Mouse (Mus musculus) limb, embryonic 15.5 days (tissue): ENCODE results near the gene Nktr. TPM values are rescaled to one million over a fixed set of nuclear protein-coding genes. Genes with fewer than 3 reads are reported as not detected.

Experiments used
- ATAC-seq: fragments of 200-750 bp; cut with Nextera tagmentation; 2 replicates; pipeline ENCODE4 v1.8.0; 2017; ENCODE audit warnings: low read depth, moderate TSS enrichment; ENCODE audit not compliant: insufficient number of reproducible peaks, low FRiP score, low TSS enrichment
- H3K27ac ChIP-seq: fragments of 300-500 bp; sonication (generic); 2 replicates; pipeline ENCODE4 v1.5.1; 2015; ENCODE audit warnings: moderate library complexity, mild to moderate bottlenecking, inconsistent platforms
- H3K27me3 ChIP-seq: fragments of 300-500 bp; sonication (generic); 2 replicates; pipeline ENCODE4 v1.6.1; 2015; ENCODE audit warnings: inconsistent platforms
- H3K36me3 ChIP-seq: fragments of 300-500 bp; sonication (generic); 2 replicates; pipeline ENCODE4 v1.6.1; 2015; ENCODE audit warnings: inconsistent platforms
- H3K4me1 ChIP-seq: fragments of 300-500 bp; sonication (generic); 2 replicates; pipeline ENCODE4 v1.6.1; 2015; ENCODE audit warnings: inconsistent platforms
- H3K4me2 ChIP-seq: fragments of 300-500 bp; sonication (generic); 2 replicates; pipeline ENCODE4 v1.6.1; 2015; ENCODE audit warnings: mild to moderate bottlenecking, inconsistent platforms
- H3K4me3 ChIP-seq: fragments of 300-500 bp; sonication (generic); 2 replicates; pipeline ENCODE4 v1.5.1; 2015; ENCODE audit warnings: mild to moderate bottlenecking, inconsistent platforms
- H3K9ac ChIP-seq: fragments of 300-500 bp; sonication (generic); 2 replicates; pipeline ENCODE4 v1.6.1; 2015; ENCODE audit warnings: inconsistent platforms
- H3K9me3 ChIP-seq: fragments of 300-500 bp; sonication (generic); 2 replicates; pipeline ENCODE4 v1.6.1; 2016; ENCODE audit warnings: inconsistent platforms
- WGBS: fragments of 180-500 bp; shearing (Covaris S2); methylation state at CpG from one replicate; pipeline ENCODE4 v1.1.7; 2015; 5-methylcytosine and 5-hydroxymethylcytosine counted together
- polyA plus RNA-seq: library from polyadenylated mRNA; unstranded; fragments of >200 nt; fragmentation: Nextera tagmentation; extraction: Ambion mirVana; gene quantifications from 2 replicates; pipeline ENCODE4 v1.2.1, GENCODE M21; 2015

The Nktr gene
- polyA plus RNA-seq = 68.1 and 76.9 TPM in 2 replicates

DNA sequence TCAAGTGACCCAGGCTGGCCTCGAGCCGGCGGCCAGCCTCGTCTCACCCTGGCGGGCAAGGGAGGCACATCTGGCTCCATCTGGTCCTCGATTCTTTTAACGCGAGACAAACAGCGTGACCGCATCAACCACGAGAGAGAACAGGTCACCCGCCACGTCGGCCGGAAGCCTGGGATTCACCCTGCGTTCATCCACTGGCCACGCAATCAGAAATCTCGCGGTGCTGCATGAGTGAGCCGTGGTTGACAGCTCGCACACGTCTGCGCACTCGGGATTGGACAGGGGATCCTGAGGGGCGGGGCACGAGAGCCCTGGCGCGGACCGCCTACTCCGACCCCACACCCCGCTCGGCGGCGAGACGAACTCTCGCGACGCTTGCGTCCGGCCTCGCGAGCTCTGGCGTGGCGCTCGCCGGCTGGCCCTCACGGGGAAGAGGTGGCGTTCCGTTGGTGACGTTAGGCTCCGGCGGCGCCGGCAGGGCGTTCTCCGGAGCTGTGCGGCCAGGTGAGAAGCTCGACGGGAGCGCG, at the start of gene Nktr:
Nktr (plus strand) TSS at position 378 of the 527 bp plus-strand sequence.
- Histone ChIP-seq H3K27ac (peak within 1 kb of the TSS; percentile 95), H3K4me1 (peaks cover 19% of the 10 kb centered on the region; the same call in 1 of the 2 replicates), H3K4me2 (peak within 1 kb of the TSS; percentile 72), H3K27me3 (no peaks in the 10 kb centered on the region), H3K9me3 (no peaks in the 10 kb centered on the region), H3K4me3 (peak within 1 kb of the TSS; percentile 89), H3K9ac (peak within 1 kb of the TSS; percentile 97), H3K36me3 (0 out of 2 replicates have a peak, but pooled peaks cover 1% of the 10 kb centered on the region)
- ATAC-seq = peak; percentile 99
- WGBS = under 1% methylated on average over 61 of the region's 61 CpGs

DNA sequence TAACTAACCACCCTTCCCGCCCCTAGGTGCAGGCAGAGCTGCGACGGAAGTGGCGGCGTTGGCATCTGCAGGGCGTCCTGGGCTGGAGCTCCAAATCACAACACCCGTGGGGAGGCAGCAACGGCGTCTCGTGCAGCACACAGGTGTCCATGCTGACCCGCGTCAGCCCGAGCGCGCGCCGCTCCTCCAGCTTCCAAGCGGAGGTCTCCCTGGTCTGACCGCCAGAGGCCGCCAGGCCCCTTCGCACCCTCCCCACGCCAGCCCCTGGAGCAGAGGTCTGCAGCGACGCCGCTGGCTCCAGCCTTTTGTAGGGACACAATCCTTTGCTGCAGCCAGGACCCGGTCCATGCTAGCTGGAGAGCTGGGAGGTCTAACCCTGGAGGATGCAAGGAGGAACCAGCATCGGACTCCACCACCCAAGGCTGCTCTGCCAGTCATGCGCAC, 49.6 kb upstream of the Nktr start:
- Histone ChIP-seq H3K4me1 (peaks cover 32% of the 10 kb centered on the region), H3K27me3 (peaks cover 44% of the 10 kb centered on the region), H3K9ac (0 out of 2 replicates have a peak overlapping the region, but pooled peaks have one; percentile 24), H3K9me3 (no peaks in the 10 kb centered on the region), H3K4me3 (peak overlapping the region; percentile 34), H3K4me2 (peak overlapping the region; percentile 79), H3K27ac (no peak overlapping the region), H3K36me3 (no peaks in the 10 kb centered on the region)
- under 1% methylated on average over 28 of the region's 28 CpGs for WGBS
- ATAC-seq = peak; percentile 11; the same call in 1 of the 2 replicates

DNA sequence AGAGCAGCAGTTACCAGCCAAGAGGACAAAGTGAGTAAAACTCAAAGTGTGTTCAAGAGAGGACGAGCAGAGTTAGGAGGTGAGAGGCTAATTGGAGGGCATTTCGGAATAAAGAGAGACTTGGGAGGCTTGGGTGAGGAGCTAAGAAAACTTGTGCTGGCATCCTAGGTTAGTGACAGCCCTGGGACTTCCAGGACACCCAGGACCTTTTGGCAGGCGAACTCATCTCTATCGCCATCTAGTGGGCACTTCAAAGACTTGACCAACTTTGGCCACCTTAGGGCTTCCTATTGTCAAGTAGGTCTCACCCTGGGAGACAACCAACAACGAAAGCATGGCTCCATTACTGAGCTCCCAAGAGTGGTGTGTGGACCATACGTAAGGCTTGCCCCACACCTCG, 47.7 kb upstream of the Nktr start:
- 28% methylated on average over 7 of the region's 7 CpGs for WGBS
- ATAC-seq = no peak

DNA sequence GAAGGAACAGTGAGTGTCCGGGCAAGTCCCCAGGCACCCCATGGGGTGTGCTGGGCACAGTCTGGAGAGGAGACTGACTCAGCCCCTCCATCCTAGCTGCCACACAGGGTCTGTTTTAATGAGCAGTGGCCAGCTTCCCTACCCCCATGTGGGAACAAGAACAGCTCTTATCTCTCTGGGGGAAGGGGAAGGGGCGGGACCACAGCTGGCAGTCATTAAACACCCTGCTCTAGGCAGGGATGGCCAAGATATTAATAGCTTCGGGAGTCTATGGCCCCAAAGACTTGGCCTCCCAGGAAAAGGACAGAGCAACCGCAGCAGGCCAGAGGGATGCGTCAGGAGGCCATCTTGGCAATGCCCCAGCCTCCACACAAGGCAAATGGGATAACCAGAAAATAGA, 46.7 kb upstream of the Nktr start:
- ATAC-seq = no peak
- 42% methylated on average over 5 of the region's 5 CpGs for WGBS
- H3K4me3 ChIP-seq = no peak overlapping the region

More for the DNA sequence above, 47.7 kb upstream of the Nktr start:
- Histone ChIP-seq H3K4me1 (peaks cover 32% of the 10 kb centered on the region), H3K9ac (no peak overlapping the region), H3K9me3 (no peaks in the 10 kb centered on the region), H3K4me2 (no peak overlapping the region), H3K27me3 (peaks cover 44% of the 10 kb centered on the region), H3K27ac (no peak overlapping the region), H3K36me3 (no peaks in the 10 kb centered on the region), H3K4me3 (no peak overlapping the region)

DNA sequence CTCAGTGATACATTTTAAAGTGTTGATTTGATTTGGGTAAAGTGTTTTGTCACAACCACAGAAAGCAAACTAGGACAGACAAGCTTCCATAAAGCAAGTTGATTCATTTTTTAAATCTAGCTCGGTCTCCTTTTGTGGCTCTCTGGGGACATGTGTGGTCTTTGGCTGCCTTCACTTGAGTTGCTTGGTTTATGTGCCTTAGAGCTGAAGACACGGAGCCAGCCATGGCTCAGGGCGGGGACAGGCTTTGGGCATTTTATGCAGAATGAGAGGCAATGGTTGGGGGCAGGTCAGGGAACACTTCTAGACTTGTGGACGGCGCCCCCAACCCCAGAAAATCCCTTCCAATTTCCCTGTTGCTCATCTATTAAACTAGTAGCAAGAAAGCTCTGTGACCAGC, 45.3 kb upstream of the Nktr start:
- 71% methylated on average over 5 of the region's 5 CpGs for WGBS
- Histone ChIP-seq H3K36me3 (no peaks in the 10 kb centered on the region), H3K4me2 (no peak overlapping the region), H3K9ac (no peak overlapping the region), H3K9me3 (no peaks in the 10 kb centered on the region), H3K4me1 (peaks cover 23% of the 10 kb centered on the region), H3K4me3 (no peak overlapping the region), H3K27me3 (peaks cover 25% of the 10 kb centered on the region), H3K27ac (no peak overlapping the region)
- ATAC-seq = no peak

More for the DNA sequence above, 46.7 kb upstream of the Nktr start:
- H3K27ac ChIP-seq = no peak overlapping the region
- peaks cover 28% of the 10 kb centered on the region for H3K4me1 ChIP-seq
- no peaks in the 10 kb centered on the region for H3K36me3 ChIP-seq
- H3K9me3 ChIP-seq = no peaks in the 10 kb centered on the region
- H3K4me2 ChIP-seq = no peak overlapping the region
- H3K27me3 ChIP-seq = peaks cover 39% of the 10 kb centered on the region
- H3K9ac ChIP-seq = no peak overlapping the region

DNA sequence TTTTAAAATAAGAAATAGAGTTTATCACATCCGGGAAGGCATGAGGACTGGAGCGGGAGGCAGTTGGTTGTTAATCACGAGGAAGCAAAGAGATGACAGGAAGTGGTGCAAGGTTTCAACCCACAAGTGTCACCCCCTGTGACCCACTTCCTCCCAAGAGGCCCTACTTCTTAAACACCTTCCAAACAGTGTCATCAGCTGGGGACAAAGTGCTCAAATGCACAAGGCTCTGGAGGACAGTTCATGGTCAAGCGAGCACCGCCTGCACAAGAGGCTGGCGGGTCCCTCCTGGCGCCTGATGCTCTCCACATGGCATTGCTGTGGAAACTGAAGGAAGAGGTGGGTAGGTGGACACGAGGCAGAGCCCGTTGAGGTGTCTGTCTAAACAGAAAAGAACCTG, 44.0 kb upstream of the Nktr start:
- no peaks in the 10 kb centered on the region for H3K9me3 ChIP-seq
- H3K4me2 ChIP-seq = no peak overlapping the region
- peaks cover 19% of the 10 kb centered on the region for H3K4me1 ChIP-seq
- no peak for ATAC-seq
- 83% methylated on average over 9 of the region's 9 CpGs for WGBS
- no peak overlapping the region for H3K27ac ChIP-seq
- H3K4me3 ChIP-seq = no peak overlapping the region
- H3K36me3 ChIP-seq = no peaks in the 10 kb centered on the region
- H3K27me3 ChIP-seq = peaks cover 12% of the 10 kb centered on the region
- no peak overlapping the region for H3K9ac ChIP-seq

DNA sequence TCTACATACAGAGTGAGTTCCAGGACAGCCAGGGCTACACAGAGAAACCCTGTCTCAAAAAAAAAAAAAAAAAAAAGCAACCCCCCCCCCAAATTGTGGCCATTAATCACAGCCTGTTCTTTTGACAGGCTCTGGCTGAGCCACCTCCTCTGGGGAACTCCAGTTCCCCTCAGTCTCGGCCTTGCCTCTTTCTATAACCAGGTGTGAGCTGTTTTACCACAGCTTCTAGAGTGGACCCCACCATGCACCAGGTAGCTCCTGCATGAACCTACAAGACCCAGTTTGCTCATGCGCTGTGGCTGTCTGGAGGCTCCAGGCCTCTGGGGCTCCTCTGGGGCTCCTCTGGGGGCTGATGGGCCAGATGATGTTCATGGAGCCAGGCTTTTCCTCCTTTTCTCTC, 43.4 kb upstream of the Nktr start:
- no peak for ATAC-seq
- Histone ChIP-seq H3K27me3 (peaks cover 6% of the 10 kb centered on the region), H3K36me3 (no peaks in the 10 kb centered on the region), H3K27ac (no peak overlapping the region), H3K9ac (no peak overlapping the region), H3K4me3 (no peak overlapping the region), H3K4me1 (peaks cover 19% of the 10 kb centered on the region), H3K9me3 (no peaks in the 10 kb centered on the region), H3K4me2 (no peak overlapping the region)
- WGBS = 85% methylated on average over 2 of the region's 2 CpGs

DNA sequence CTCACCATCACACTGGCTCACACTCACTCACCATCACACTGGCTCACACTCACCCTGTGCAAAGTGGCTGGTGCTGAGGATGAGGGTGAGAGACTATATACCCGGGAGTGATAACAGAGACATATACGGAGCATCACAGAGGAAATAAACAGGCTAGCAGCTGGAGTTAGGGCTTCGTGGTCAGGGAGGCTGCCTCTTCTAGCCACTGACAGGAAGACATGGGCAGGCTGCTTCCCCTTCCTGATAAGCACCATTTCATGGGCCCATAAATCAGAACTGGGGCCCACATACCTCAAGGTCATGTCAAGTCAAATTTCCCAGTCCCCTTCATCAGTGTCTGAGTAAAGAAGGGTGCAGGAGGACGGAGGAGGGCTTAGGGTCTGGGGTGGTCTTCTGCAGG, 41.9 kb upstream of the Nktr start:
- Histone ChIP-seq H3K27me3 (no peaks in the 10 kb centered on the region), H3K9ac (no peak overlapping the region), H3K36me3 (no peaks in the 10 kb centered on the region), H3K4me2 (no peak overlapping the region), H3K4me1 (peaks cover 18% of the 10 kb centered on the region), H3K4me3 (no peak overlapping the region), H3K9me3 (no peaks in the 10 kb centered on the region), H3K27ac (no peak overlapping the region)
- ATAC-seq = no peak
- 55% methylated on average over 4 of the region's 4 CpGs for WGBS

DNA sequence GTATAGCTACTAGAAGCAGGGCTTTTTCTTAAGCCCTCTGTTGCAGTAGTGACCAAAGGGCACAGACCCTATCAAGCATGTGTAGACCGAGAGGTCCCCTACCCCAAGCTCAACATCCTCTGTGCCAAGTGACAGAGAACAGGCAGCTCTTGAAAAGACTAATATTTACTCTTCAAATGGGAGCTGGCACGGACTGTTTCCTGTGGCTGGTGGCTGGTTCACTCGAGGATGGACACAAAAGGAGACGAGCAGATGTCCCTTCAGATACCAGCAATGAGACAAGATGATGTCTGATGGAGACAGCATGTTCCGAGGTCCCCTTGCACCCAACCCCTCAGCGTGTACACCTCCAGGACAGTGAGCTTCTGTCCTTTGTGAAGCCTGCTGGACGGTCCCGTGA, 41.5 kb upstream of the Nktr start:
- no peaks in the 10 kb centered on the region for H3K27me3 ChIP-seq
- ATAC-seq = no peak

DNA sequence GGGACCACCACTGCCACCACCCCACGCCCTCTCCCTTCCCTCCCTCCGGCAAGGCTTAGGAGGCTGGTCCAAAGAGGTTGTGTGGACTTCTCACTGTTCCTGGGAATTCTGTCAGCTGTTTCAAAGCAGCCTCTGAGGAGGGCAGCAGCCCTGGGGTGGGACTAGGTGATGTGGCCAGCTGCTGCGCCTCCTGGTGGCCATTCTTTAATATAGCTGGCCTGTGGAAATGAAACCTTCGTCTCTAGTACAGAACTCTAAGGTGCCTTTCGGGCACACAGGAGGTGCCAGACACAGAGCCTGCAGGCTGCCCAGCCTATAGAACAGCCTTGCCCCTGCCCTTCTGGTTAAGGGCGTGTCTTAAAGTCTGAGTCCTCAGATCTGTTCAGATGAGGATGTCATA, 39.4 kb upstream of the Nktr start:
- no peak overlapping the region for H3K27ac ChIP-seq
- peaks cover 7% of the 10 kb centered on the region for H3K4me1 ChIP-seq
- WGBS = 20% methylated on average over 6 of the region's 6 CpGs
- no peaks in the 10 kb centered on the region for H3K9me3 ChIP-seq
- H3K9ac ChIP-seq = no peak overlapping the region
- 0 out of 2 replicates have a peak, but pooled peaks have one; percentile 70 for ATAC-seq
- H3K36me3 ChIP-seq = peaks cover 10% of the 10 kb centered on the region
- H3K4me3 ChIP-seq = no peak overlapping the region
- H3K4me2 ChIP-seq = no peak overlapping the region
- no peaks in the 10 kb centered on the region for H3K27me3 ChIP-seq

More for the DNA sequence above, 41.5 kb upstream of the Nktr start:
- H3K4me1 ChIP-seq = peaks cover 14% of the 10 kb centered on the region
- H3K27ac ChIP-seq = no peak overlapping the region
- 71% methylated on average over 8 of the region's 8 CpGs for WGBS
- H3K9me3 ChIP-seq = no peaks in the 10 kb centered on the region
- no peak overlapping the region for H3K4me2 ChIP-seq
- peaks cover 2% of the 10 kb centered on the region for H3K36me3 ChIP-seq
- H3K9ac ChIP-seq = no peak overlapping the region
- H3K4me3 ChIP-seq = no peak overlapping the region

DNA sequence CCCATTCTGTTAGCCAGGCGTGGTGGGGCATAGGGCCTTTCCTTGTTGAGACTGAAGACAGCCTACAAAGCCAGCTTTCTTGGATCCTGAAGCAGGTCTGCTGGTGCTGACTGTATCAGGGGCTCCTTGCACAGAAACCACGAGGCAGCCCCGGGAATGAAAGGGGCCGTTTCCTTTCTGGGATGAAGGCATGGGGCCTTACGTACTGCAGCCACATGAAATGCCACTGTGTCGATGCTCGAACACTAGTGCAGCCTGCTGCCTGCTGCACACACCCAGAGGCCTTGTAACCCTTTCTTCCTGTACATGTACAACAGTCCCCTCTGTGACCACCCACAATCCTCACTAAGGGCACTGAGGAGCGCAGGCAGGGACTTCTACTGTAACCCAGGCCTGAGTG, 37.8 kb upstream of the Nktr start:
- H3K27me3 ChIP-seq = no peaks in the 10 kb centered on the region
- WGBS = 61% methylated on average over 8 of the region's 8 CpGs

DNA sequence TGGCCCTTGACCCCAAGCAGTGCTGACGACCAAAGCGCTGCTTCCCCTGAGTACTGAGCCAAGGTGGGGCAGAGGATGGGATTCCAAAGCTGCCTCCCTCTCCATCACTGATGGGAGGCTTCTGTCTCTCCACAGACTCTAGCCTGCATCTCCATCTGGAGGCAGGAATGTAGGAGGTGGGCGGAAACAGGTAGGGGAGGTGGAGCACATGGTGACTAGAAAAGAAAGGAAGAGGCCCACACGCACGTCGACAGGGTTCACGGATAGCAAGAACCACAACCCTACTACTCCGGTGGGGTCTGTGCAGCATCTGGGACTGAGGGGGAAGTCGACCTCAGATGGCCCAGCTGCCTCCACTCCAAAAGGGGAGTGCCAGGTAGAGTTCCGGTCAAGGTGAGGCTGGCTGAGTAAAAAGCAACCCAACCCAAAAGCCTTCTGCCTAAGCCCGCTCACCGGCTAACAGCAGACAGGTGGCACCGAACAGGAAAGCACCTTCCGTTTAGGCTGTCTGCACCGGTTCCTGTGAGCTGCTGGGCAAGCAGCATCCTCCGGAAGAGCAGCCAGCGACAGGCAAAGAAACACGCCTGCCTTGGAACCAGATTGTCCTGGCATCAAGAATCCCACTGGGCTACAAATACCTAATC, 36.8 kb upstream of the Nktr start:
- WGBS = 72% methylated on average over 18 of the region's 18 CpGs
- ATAC-seq = no peak

More for the DNA sequence above, 37.8 kb upstream of the Nktr start:
- peaks cover 7% of the 10 kb centered on the region for H3K4me1 ChIP-seq
- no peak overlapping the region for H3K4me2 ChIP-seq
- no peak overlapping the region; the same call in 1 of the 2 replicates for H3K9ac ChIP-seq
- H3K27ac ChIP-seq = no peak overlapping the region
- H3K9me3 ChIP-seq = no peaks in the 10 kb centered on the region
- H3K36me3 ChIP-seq = peaks cover 24% of the 10 kb centered on the region
- no peak for ATAC-seq
- no peak overlapping the region for H3K4me3 ChIP-seq

More for the DNA sequence above, 36.8 kb upstream of the Nktr start:
- Histone ChIP-seq H3K9ac (no peak overlapping the region), H3K9me3 (no peaks in the 10 kb centered on the region), H3K27me3 (no peaks in the 10 kb centered on the region), H3K4me2 (no peak overlapping the region), H3K27ac (no peak overlapping the region), H3K4me1 (peaks cover 7% of the 10 kb centered on the region), H3K36me3 (peaks cover 26% of the 10 kb centered on the region), H3K4me3 (no peak overlapping the region)
